Mouse (Mus musculus): ENCODE measurements around the gene Mmp9. TPM values are rescaled to one million over a fixed set of nuclear protein-coding genes. Genes with fewer than 3 reads are reported as not detected.

Gene Mmp9
- polyA plus RNA-seq, 1 experiment from 2014 or later = 0.47 TPM

GRCm38 (mm10) chr2:164956195-164956594 lies 15.6 kb downstream of the Mmp9 start:
- Histone ChIP-seq H3K4me3 (ENCODE audit: low read depth, low read length) (no peak overlapping the region), H3K27ac (replicated peaks; ENCODE audit: low read depth, low read length) (no peak overlapping the region), H3K4me1 (ENCODE audit: control insufficient read depth, insufficient read depth, low read length) (no peaks in the 10 kb centered on the region), H3K4me2 (ENCODE audit: low read depth, severe bottlenecking) (no peak overlapping the region), H3K9me3 (ENCODE audit: control insufficient read depth, low read length) (no peaks in the 10 kb centered on the region), H3K36me3 (ENCODE audit: control insufficient read depth, insufficient read depth, low read length) (no peaks in the 10 kb centered on the region), H3K27me3 (ENCODE audit: control insufficient read depth, insufficient read depth, low read length) (peaks cover 13% of the 10 kb centered on the region), H3K9ac (ENCODE audit: low read length) (no peak overlapping the region)
- no peak for ATAC-seq (ENCODE audit: insufficient number of reproducible peaks, low FRiP score, low TSS enrichment, low read depth)
- 63% methylated on average over 5 of the region's 5 CpGs for WGBS
- no peak for DNase-seq (ENCODE audit: low spot score)

DNA sequence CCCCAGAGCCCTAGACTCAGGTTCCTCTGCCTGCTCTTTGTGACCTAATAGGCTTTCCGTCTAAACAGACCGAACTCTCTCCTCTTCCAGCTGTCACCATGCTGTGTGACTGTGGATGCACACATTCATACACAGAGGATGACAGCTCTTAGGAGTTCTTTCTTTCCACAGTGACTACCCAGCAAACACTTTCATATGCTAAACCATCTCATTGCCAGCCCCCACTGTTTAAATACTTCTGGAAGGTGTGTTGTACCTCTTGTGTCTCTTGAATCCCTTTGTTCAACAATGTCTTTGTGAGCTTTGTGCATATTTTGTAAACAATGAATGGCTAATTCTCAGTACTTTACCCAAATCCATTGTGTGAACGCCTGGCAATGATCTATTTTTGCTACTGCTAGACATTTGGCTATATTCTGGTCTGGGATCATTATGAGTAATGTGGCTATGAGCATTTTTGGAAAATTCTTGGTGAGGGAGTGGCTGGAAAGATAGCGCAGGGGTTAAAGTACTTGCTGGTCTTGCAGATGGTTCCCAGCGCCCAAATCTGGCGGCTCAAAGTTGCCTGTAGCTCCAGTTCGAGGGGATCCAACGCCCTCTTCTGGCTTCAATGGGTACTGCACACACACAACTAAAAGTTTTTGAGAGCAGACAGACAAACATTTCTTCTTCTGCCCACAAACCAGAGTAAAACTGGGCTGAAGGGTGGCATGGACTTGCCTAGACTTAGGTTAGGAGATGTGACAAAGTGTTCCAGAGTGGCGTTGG lies 17.2 kb downstream of the Mmp9 start:
- WGBS = 71% methylated on average over 9 of the region's 9 CpGs
- ATAC-seq (ENCODE audit: insufficient number of reproducible peaks, low FRiP score, low TSS enrichment, low read depth) = no peak
- Histone ChIP-seq H3K9me3 (ENCODE audit: control insufficient read depth, low read length) (no peaks in the 10 kb centered on the region), H3K4me3 (ENCODE audit: low read depth, low read length) (no peak overlapping the region), H3K27me3 (ENCODE audit: control insufficient read depth, insufficient read depth, low read length) (0 out of 2 replicates have a peak, but pooled peaks cover 3% of the 10 kb centered on the region), H3K4me1 (ENCODE audit: control insufficient read depth, insufficient read depth, low read length) (no peaks in the 10 kb centered on the region), H3K36me3 (ENCODE audit: control insufficient read depth, insufficient read depth, low read length) (no peaks in the 10 kb centered on the region), H3K9ac (ENCODE audit: low read length) (no peak overlapping the region), H3K4me2 (ENCODE audit: low read depth, severe bottlenecking) (no peak overlapping the region), H3K27ac (replicated peaks; ENCODE audit: low read depth, low read length) (no peak overlapping the region)
- DNase-seq (ENCODE audit: low spot score) = no peak

- H3K9me3 ChIP-seq (ENCODE audit: control insufficient read depth, low read length) = no peaks in the 10 kb centered on the region
- H3K4me3 ChIP-seq (ENCODE audit: low read depth, low read length) = peak within 1 kb of the TSS; percentile 56
- H3K27me3 ChIP-seq (ENCODE audit: control insufficient read depth, insufficient read depth, low read length) = 0 out of 2 replicates have a peak, but pooled peaks cover 3% of the 10 kb centered on the region
- H3K4me2 ChIP-seq (ENCODE audit: low read depth, severe bottlenecking) = peak within 1 kb of the TSS; percentile 42
- peak; percentile 82 for DNase-seq (ENCODE audit: low spot score)
- H3K36me3 ChIP-seq (ENCODE audit: control insufficient read depth, insufficient read depth, low read length) = no peaks in the 10 kb centered on the region
- 2% methylated on average over 37 of the region's 54 CpGs for WGBS
- peak; percentile 83 for ATAC-seq (ENCODE audit: insufficient number of reproducible peaks, low FRiP score, low TSS enrichment, low read depth)
- no peak within 1 kb of the TSS for H3K27ac ChIP-seq (replicated peaks; ENCODE audit: low read depth, low read length)
- peak within 1 kb of the TSS; percentile 55; the same call in 1 of the 2 replicates for H3K9ac ChIP-seq (ENCODE audit: low read length)
- H3K4me1 ChIP-seq (ENCODE audit: control insufficient read depth, insufficient read depth, low read length) = no peaks in the 10 kb centered on the region
These were observed 20.3 kb downstream of the Mmp9 start, which contains the start of gene Slc12a5 for GRCm38 (mm10) chr2:164960716-164961441. Gene Slc12a5, plus strand, starts transcription at chr2:164960802.

- H3K9me3 ChIP-seq (ENCODE audit: control insufficient read depth, low read length) = no peaks in the 10 kb centered on the region
- peaks cover 6% of the 10 kb centered on the region for H3K27me3 ChIP-seq (ENCODE audit: control insufficient read depth, insufficient read depth, low read length)
- no peaks in the 10 kb centered on the region for H3K36me3 ChIP-seq (ENCODE audit: control insufficient read depth, insufficient read depth, low read length)
- H3K9ac ChIP-seq (ENCODE audit: low read length) = no peak overlapping the region
- no peak overlapping the region for H3K27ac ChIP-seq (replicated peaks; ENCODE audit: low read depth, low read length)
- DNase-seq (ENCODE audit: low spot score) (peak; percentile 81), ATAC-seq (ENCODE audit: insufficient number of reproducible peaks, low FRiP score, low TSS enrichment, low read depth) (0 out of 2 replicates have a peak, but pooled peaks have one; percentile 19)
- H3K4me1 ChIP-seq (ENCODE audit: control insufficient read depth, insufficient read depth, low read length) = no peaks in the 10 kb centered on the region
- H3K4me3 ChIP-seq (ENCODE audit: low read depth, low read length) = peak overlapping the region; percentile 56
- 7% methylated on average over 17 of the region's 17 CpGs for WGBS
- peak overlapping the region; percentile 42 for H3K4me2 ChIP-seq (ENCODE audit: low read depth, severe bottlenecking)
These were observed 21.1 kb downstream of the Mmp9 start for GRCm38 (mm10) chr2:164961506-164962182.

- DNase-seq (ENCODE audit: low spot score) = no peak
- no peaks in the 10 kb centered on the region for H3K4me1 ChIP-seq (ENCODE audit: control insufficient read depth, insufficient read depth, low read length)
- H3K9me3 ChIP-seq (ENCODE audit: control insufficient read depth, low read length) = no peaks in the 10 kb centered on the region
- no peak overlapping the region for H3K27ac ChIP-seq (replicated peaks; ENCODE audit: low read depth, low read length)
- H3K4me3 ChIP-seq (ENCODE audit: low read depth, low read length) = no peak overlapping the region
- no peak overlapping the region for H3K4me2 ChIP-seq (ENCODE audit: low read depth, severe bottlenecking)
- 55% methylated on average over 7 of the region's 7 CpGs for WGBS
- H3K27me3 ChIP-seq (ENCODE audit: control insufficient read depth, insufficient read depth, low read length) = peaks cover 11% of the 10 kb centered on the region
- no peaks in the 10 kb centered on the region for H3K36me3 ChIP-seq (ENCODE audit: control insufficient read depth, insufficient read depth, low read length)
- no peak for ATAC-seq (ENCODE audit: insufficient number of reproducible peaks, low FRiP score, low TSS enrichment, low read depth)
- H3K9ac ChIP-seq (ENCODE audit: low read length) = no peak overlapping the region
These were observed 21.6 kb downstream of the Mmp9 start for GRCm38 (mm10) chr2:164962183-164962580.

GRCm38 (mm10) chr2:164964242-164964894 lies 23.8 kb downstream of the Mmp9 start:
- H3K27me3 ChIP-seq (ENCODE audit: control insufficient read depth, insufficient read depth, low read length) = peaks cover 33% of the 10 kb centered on the region
- no peak for DNase-seq (ENCODE audit: low spot score)
- no peaks in the 10 kb centered on the region for H3K9me3 ChIP-seq (ENCODE audit: control insufficient read depth, low read length)
- H3K4me2 ChIP-seq (ENCODE audit: low read depth, severe bottlenecking) = no peak overlapping the region
- peaks cover 7% of the 10 kb centered on the region; the same call in 1 of the 2 replicates for H3K4me1 ChIP-seq (ENCODE audit: control insufficient read depth, insufficient read depth, low read length)
- H3K9ac ChIP-seq (ENCODE audit: low read length) = no peak overlapping the region
- ATAC-seq (ENCODE audit: insufficient number of reproducible peaks, low FRiP score, low TSS enrichment, low read depth) = no peak
- no peak overlapping the region for H3K27ac ChIP-seq (replicated peaks; ENCODE audit: low read depth, low read length)
- 53% methylated on average over 9 of the region's 9 CpGs for WGBS
- H3K4me3 ChIP-seq (ENCODE audit: low read depth, low read length) = no peak overlapping the region
- H3K36me3 ChIP-seq (ENCODE audit: control insufficient read depth, insufficient read depth, low read length) = no peaks in the 10 kb centered on the region

GRCm38 (mm10) chr2:164964981-164965380 lies 24.4 kb downstream of the Mmp9 start:
- no peak overlapping the region for H3K4me3 ChIP-seq (ENCODE audit: low read depth, low read length)
- no peak overlapping the region for H3K9ac ChIP-seq (ENCODE audit: low read length)
- H3K4me2 ChIP-seq (ENCODE audit: low read depth, severe bottlenecking) = no peak overlapping the region
- H3K4me1 ChIP-seq (ENCODE audit: control insufficient read depth, insufficient read depth, low read length) = peaks cover 7% of the 10 kb centered on the region; the same call in 1 of the 2 replicates
- no peaks in the 10 kb centered on the region for H3K36me3 ChIP-seq (ENCODE audit: control insufficient read depth, insufficient read depth, low read length)
- no peak for DNase-seq (ENCODE audit: low spot score)
- WGBS = 63% methylated on average over 1 of the region's 1 CpGs
- H3K27me3 ChIP-seq (ENCODE audit: control insufficient read depth, insufficient read depth, low read length) = peaks cover 39% of the 10 kb centered on the region
- H3K27ac ChIP-seq (replicated peaks; ENCODE audit: low read depth, low read length) = no peak overlapping the region
- no peaks in the 10 kb centered on the region for H3K9me3 ChIP-seq (ENCODE audit: control insufficient read depth, low read length)
- no peak for ATAC-seq (ENCODE audit: insufficient number of reproducible peaks, low FRiP score, low TSS enrichment, low read depth)

DNA sequence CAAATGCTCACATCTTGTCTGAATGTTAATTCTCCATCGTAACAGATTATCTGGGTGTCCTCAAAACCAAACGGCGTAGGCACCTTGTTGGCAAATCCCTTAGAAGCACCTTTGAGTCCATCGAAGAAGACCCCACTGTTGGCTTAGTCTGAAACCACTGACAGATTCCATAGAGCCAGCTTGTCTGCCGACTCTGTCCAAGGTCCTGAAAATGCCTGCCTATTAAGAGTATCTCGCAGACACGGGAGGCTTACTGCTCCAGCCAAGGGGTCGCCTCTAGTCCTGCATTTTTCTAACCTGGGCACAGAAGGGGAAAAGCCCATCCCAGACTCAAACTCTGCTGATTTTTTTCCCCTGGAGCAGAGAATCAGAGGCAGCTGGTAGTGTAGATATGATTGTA lies 25.8 kb downstream of the Mmp9 start:
- peak; percentile 83 for DNase-seq (ENCODE audit: low spot score)
- ATAC-seq (ENCODE audit: insufficient number of reproducible peaks, low FRiP score, low TSS enrichment, low read depth) = no peak
- 16% methylated on average over 8 of the region's 8 CpGs for WGBS

More for the DNA sequence above, 25.8 kb downstream of the Mmp9 start:
- no peaks in the 10 kb centered on the region for H3K9me3 ChIP-seq (ENCODE audit: control insufficient read depth, low read length)
- no peak overlapping the region for H3K9ac ChIP-seq (ENCODE audit: low read length)
- no peak overlapping the region for H3K4me2 ChIP-seq (ENCODE audit: low read depth, severe bottlenecking)
- no peak overlapping the region for H3K27ac ChIP-seq (replicated peaks; ENCODE audit: low read depth, low read length)
- peaks cover 17% of the 10 kb centered on the region; the same call in 1 of the 2 replicates for H3K4me1 ChIP-seq (ENCODE audit: control insufficient read depth, insufficient read depth, low read length)
- H3K36me3 ChIP-seq (ENCODE audit: control insufficient read depth, insufficient read depth, low read length) = no peaks in the 10 kb centered on the region
- H3K27me3 ChIP-seq (ENCODE audit: control insufficient read depth, insufficient read depth, low read length) = peaks cover 53% of the 10 kb centered on the region
- H3K4me3 ChIP-seq (ENCODE audit: low read depth, low read length) = no peak overlapping the region

Measured in limb, embryonic 11.5 days (tissue).